Mouse (Mus musculus) right cerebral cortex, postnatal 14 days (tissue): ENCODE measurements around the gene Derl3.

ENCODE experiments used
- DNase-seq: peaks from one replicate; pipeline ENCODE4 v3.0.0; 2022

Derl3 gene

DNA sequence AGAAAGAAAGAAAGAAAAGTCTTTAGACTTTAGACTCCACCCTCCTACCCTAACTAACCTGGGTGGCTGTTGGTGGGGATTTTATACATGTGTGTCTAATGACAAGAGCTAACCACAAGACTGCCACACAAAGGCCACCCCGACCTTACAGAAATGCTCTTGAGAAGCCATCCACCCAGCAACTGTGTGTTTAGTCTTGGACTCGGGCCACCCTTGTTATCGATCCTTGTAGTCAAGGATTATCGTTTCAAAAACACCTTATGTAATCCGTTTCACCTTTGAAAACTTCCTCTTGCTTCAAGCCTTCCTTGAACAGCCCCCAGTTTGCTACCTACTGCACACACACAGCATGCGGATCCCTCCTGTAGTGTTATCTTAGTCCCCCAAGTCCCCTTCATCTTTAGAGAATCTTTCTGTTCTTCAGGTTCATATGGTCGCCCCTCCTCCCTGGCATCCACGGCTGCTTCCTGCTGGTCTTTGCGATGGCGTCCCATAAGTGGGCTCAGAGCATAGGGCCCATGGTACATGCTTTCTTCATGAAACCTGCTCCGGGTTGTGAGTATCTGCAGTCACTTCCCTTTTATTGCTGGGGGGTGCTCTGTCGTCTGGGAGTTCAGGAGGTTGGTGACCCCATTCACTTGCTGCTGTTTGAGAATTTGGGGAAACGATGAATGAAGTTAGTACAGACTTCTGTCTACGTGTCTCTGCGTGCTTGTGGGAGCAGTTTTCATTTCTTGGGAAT is 49.7 kb downstream of the Derl3 start, which contains the start of gene Vpreb3:
Gene Vpreb3, plus strand, starts transcription at position 322 of the 742 bp plus-strand sequence.
- DNase-seq, result no peak

DNA sequence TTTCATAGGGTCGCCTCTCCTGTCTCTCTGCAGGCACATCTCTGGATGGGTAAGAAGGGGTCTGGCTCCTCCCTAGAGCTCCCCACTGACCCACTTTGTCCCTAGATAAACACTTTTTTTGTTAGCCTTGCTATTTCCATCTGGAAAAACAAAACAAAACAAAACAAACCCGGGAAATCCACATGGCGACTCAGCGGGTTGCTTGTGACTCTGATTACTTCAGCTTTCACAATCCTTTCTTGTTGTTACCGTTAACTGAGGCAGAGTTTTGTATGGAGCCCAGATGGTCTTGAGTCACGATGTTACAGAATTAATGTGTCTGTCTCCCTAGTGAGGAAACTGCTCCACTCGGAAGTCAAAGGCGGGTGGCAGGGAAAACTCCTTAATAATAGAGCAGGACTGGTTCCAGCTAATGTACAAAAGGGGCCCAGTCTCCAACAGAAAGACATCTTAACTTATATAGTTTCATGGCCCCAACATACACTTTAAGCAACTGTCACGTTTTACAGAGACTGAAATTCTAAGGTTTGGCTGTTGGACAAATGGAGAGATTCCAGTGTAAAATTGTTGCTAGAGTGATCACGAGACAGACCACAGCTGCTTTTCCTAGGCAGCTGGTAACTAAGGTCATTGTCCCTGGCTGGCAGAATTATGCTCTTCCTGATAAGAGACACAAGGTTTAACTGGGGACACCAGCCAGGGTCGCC is 51.0 kb downstream of the Derl3 start:
- no peak for DNase-seq

DNA sequence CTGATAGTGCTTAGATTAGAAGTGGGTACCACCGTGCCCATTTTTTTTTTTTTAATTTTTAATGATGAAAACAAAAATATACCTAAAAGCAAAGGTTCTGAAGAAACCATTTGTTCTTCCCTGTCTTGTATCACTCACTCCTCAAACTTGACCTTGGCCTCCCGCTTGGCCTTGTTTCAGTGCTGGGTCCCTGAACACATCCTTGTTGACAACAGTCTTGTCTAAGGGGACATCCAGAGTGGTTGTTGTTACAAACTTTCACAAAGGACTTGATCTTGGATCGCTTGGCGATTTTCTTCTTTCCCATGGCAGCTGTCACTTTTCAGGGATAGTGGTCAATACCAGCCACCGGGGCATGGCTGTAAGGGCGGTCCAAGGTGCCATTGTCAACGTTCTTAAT is 52.0 kb downstream of the Derl3 start:
- DNase-seq, result no peak
